Mouse (Mus musculus) urinary bladder, adult 2 months (tissue): ENCODE measurements around the gene Ino80d. TPM values are rescaled to one million over a fixed set of nuclear protein-coding genes. Genes with fewer than 3 reads are reported as not detected.

Source experiments
- DNase-seq: peaks from one replicate; pipeline ENCODE4 v3.0.0; 2022; ENCODE audit warnings: low spot score
- polyA plus RNA-seq: library from polyadenylated mRNA; depleted of rRNA; stranded (reverse); fragments of >200 nt; gene quantifications from 2 replicates; pipeline ENCODE4 v1.2.3, GENCODE M21; 2012

The Ino80d gene
- polyA plus RNA-seq, 1 experiment, result 7.6 TPM

DNA sequence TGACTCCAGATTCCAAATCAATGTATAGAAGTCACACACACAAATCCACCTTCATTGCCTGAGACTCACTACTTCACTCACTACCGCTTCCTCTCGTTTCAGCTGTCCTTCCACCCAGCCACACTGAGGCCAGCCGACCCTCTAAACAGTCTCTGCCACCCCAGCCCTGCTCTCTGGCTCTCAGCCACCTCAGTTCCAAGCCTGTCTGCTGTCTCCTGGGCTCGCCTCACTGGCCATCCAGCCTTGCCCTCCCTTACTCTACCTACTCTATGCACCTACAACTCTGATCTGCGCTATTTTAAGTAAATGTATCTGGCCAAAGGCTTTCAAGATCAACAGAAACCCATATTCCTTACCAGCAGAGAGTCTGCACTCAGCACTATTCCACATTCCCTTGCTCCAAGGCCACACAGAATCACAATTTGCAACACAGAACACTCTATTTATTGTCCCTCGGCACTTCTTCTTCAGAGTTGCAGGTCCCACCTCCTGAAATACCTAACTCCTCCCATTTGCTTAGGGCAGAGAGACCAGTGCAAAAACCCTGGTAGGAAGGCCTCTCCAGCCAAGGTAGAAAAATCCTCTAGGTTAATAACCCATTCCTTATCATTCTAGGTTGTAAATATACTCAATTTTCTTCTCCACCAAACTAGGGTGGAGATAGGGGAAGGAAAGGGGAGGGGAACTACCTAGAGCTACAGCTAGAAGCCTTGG, 6.7 kb downstream of the Ino80d start:
- DNase-seq, result no peak

DNA sequence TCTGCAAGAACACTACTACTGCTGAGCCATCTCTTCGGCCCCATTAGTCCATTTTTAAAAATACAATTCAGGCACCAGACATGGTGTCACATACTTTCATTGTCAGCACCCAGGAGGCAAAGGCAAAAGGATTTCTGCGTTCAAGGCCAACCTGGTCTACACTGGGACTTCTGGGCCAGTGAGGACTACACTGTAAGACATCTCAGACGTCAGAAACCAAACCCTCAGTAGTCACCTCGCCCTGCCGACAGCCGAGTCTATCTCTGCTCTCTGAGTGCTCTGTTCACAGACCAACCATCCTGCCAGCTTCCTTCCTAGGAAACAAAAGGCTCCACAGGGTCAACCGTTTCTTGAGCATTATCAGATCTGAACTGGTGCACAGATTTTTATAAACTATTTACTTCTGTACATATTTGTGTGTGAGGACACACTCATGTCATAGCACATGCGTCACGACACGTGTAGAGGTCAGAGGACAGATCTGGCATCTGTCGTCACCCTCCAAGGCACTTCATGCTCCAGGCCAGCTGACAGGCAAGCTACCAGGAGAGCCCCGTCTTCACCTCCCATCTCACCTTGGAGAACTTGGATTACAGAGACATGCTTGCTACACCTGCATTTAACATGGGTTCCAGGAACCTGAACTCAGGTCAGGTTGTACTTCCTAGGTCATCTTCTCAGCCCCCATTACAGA, 11.6 kb downstream of the Ino80d start:
- no peak for DNase-seq

DNA sequence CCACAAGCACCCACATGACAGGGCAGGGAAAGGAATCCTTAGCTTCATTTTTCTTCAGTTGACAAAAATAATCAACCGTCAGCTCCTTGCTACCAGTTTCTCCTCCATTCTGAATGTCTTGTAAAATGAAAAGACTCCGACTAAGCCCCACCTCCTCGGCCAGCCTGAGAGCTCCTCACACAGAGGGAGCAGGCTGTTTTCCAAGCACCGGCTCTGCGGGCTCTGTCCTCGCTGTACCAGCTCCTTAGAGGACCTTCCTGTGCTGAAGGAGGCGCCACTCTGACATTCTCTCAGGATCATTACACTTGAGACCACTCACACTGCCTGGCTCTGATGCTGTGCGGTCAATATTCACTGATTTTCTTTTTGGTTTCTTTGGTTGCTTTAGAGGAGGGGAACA, 14.3 kb downstream of the Ino80d start:
- DNase-seq, result no peak

DNA sequence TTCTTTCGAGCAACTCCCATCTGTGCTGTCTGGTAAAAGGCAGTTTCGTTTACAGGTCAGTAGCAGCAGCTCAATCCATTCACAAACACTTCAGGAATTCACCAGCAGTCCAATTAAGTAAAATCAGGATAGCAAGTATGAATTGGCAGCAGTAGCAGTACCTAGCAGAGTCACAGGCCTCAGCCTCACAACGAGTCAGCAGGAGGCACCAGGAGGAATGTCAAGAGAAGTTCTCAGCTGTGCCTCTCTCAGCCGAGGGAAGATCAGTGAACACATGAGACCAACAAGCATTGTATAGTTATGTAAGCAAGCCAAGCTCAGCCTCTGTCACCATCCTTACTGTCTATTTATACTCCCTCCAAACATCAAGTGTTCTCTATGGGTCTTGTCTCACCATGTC, 15.6 kb downstream of the Ino80d start:
- no peak for DNase-seq

DNA sequence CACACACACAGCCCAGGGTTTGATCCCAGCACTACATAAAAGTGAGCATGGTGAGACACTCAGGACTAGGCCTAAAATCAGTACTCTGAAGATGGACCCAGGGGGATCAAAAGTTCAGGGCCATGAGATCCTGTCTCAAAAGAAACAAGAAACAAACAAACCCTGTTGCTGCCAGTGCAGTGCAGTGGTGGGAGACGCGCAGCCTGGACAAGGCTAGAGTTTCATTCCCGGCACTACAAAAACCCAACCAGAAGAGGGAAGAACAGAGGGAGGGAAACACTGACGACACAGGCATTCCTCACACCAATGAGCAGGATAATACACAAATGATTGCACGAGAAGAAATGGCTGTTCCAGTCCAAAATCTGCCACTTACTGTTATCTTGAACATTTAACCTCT, 18.4 kb downstream of the Ino80d start:
- no peak for DNase-seq

DNA sequence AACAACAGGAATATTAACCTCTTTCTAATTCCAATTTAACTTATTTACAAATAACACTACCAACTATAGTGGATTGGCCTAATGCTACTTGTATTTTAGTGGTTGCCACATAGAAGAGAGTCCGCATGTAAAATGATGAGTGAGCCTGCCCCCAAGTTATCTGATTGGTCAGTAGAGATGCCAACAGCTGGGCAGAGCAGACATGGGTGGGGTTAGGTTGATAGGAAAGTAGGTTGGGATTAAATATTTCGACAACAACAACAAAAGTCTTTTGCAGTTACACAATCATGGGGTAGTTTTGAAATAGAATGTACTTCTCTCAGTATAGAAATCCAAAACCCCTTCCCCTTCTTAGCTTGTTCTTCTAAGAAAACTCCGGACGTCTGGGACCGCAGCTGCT, 24.7 kb downstream of the Ino80d start:
- DNase-seq, result no peak

DNA sequence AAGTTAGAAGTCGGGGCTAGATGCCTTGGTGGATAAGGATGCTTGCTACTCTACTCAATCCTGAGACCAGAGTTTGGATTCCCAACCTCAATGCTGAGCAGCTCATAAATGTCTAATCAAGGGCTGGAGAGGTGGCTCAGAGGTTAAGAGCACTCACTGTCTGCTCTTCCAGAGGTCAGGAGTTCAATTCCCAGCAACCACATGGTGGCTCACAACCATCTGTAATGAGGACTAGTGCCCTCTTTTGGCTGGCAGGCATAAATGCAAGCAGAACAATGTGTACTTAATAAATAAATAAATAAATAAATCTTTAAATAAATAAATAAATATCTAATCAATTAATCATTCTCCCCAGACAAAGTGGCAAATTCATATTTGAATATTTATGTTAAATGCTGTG, 25.9 kb downstream of the Ino80d start:
- DNase-seq, result no peak

DNA sequence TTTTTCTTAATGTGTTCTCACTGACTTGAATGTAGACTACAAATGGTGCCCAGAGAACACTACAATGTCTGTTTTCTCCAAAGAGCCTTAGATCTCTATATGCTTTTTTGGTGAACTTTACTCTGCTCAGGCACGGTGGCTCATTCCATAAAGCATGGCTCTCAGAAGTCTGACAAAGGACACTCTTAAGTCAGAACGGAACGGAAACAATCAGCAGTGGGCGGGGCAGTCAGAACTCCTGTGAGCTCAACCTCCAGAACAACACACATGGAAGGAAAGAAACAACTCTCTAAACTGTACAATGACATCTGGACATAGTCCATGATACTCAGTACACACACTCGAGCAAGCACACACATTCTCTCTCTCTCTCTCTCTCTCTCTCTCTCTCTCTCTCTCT, 34.2 kb downstream of the Ino80d start:
- DNase-seq, result no peak

DNA sequence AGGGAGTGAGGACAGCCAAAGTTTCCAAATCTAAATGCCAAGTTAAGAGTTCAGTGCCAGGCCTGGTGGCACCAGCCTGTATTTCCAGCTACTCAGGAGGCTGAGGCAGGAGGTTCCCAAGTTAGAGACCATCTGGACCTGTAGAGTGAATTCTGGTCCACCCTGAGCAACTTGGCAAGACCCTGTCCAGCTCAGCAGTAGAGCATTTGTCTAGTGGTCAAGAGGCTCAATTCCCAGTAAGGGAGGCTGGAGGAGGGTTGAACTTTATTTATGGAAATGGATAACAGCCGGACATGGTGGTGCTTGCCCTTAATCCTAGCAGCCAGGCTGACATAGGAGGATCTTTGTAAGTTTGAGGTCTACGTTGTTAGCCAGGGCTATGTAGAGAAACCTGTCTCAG, 38.1 kb downstream of the Ino80d start:
- DNase-seq, result no peak

DNA sequence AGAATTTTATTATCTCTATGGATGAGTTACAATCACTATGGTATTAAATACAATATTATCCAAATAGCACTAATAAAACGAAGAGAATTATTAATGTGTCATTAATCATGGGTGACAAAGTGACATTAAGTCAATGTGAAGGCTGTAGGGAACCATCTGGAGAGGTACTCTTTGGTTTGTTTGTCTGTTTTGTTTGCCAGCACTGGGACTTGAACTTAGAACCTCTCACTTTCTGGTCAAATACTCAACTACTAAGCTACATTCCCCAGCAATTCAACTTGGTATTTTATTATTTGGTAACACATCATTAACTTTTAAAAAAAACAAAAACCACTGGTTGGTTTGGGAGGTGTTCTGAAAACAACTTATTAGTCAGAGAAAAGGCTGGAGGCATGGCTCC, 43.1 kb downstream of the Ino80d start:
- no peak for DNase-seq

DNA sequence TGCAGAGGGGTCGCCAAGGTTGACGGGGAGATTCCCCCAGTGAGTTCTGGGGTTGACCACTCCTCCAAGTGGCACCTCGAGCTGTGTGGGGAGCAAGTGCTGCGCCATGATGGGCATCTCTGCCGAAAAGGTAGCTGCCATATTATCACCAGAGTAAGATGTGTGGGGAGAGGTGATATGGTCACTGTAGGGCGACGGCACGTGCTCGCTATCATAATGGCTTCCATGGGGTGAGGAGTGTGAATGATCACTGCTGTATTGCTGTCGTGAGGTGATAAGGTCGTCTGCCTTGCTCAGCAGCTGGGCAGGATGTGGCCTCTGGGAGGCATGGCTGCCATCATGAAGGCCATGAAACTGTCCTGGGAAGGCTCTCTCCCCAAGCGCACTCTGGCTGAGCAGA, 56.1 kb downstream of the Ino80d start:
- no peak for DNase-seq

DNA sequence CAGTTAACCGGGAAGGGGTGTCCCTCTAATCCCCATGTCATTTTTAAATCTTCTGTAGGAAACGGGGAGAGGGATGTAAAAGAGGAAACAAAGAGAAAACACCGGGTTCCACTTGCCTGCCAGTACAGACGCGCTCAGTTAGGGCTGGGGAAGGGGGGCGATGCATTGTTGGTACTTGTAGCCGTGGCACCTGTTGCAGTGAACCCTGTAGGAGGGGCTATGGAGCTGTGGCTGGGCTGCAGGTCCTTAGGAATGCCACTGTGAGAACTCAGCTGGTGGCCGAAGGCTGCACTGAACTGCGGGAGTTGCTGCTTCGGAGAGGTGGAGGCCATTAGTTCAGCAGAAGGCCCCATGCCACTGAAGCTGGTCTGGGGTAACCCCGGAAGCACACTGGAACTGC, 56.6 kb downstream of the Ino80d start:
- DNase-seq, result no peak

DNA sequence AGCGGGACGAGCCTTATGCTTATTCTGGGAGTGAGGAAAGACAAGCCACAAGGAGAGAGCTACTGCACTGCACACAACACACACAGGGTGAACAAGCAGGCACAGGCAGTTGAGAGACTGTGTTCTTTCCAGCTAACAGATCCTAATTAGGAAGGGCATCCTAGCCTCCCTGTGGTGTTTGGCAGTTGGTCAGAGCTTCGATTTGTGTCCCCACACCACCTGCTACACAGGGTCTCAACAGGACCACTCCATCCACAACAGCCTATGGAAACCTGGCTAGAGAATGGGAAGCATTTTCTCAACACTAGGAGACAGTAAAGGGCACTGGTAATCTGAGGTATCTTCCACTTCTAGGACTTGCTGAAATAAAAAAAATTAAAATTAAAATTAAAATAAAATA, 57.1 kb downstream of the Ino80d start:
- DNase-seq, result no peak

DNA sequence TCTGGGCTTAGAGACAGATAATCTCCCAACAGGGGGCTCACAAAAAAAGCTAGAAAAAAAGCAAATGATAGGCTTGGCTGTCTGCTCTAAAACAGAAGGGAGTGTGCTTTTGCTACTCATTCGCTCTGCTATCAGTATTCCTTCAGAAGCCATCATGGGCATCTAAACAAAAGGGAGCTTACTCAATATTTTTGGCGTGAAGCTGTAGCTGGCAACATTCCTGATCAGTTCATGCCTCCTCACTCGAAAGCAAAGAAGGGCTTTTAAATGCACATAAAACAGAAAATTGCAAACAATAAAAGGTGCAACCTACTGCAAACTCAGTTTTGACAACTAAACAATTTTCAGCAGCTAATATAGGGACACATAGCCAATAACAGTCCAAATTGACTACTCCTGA, 59.1 kb downstream of the Ino80d start:
- no peak for DNase-seq

DNA sequence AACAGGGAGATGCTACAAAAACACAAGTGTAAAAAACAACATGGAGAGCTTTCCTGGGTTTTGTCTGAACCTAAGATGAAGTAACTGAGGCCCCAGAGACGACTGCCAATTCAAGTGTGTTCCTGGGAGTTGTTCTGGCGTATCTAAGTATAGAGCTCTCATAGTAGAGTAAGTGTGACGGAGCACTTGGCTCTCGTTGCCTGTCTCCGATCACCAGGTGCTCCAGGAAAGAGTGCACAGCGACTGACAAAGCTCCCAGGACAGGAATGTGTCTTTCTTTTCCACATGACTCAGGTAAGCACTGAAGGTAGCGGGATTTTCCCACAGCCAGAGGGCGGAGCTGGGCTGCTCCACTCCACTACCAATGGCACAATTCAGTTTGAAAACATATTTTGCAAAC, 63.6 kb downstream of the Ino80d start:
- no peak for DNase-seq

DNA sequence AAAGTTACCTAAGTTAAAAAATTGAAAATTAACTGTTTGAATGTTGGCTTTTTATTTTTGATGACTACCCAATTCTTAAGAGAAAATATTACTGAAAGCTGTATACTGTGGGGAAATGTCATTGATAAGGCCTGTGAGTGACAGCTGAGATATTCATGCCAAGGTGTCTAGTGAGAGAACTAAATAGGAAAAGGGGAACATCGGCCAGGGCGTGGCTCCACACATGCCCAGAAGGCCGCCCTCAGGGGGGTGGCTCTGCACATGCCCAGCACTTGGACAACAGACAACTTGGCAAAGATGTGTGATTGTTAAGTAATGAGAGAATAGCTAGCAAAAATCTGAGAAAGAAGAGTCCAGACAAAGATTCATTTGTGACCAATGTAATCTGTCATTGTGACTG, 64.5 kb downstream of the Ino80d start:
- DNase-seq, result no peak

DNA sequence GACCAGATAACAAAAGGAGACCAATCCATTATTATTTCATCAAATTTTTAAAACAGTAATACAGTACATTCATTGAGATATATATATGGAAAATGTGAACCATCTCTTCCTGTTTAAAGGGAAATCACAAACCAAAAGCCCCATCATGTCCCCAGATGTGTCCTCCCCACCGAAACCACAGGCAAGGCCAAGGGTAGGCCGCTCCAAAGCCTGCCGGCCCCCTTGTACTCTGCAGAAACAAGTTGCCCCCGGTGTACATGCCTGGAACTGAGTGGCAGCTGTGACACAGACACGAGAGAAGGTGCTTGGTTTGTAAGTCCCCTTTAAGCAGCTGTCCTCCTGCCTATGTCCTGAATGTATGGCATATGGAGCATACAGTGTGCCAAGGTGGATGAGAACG, 66.5 kb downstream of the Ino80d start:
- DNase-seq, result no peak

DNA sequence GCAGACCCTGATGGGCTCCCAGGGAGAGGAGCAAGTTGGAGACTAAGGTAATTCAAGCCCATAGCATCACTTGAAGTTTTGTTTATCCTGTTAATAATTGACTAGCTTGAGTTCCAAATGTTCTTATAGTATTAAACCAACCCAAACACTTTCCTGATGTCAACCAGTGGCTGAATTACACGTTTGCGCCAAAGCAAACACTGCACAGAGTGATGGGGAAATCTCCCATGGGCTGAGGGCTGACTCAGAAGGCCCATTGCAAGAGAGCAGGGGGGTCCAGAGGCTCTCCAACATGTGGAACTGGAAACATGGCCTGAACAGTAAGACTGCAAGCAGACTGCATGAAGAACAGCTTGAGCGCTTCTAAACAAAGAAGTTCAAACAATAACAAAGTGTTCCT, 81.5 kb downstream of the Ino80d start:
- no peak for DNase-seq

DNA sequence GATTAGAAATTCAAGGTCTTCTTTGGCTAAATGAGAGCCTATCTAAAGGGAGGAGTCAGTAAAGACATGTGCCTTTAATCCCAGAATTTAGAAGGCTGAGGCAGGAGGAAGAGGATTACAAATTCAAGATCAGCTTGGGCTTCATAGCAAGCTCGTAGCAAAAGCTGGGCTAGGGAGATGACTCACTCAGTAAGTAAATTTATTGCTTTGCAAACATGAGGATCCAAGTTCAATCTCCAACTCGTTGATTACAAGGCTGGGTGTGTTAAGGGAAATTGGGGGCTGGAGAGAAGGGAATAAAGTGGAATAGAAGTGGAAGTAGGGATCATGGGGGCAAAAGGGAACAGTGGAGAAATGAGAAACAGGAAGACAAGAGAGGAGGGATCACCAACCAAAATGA, 94.6 kb downstream of the Ino80d start:
- no peak for DNase-seq

DNA sequence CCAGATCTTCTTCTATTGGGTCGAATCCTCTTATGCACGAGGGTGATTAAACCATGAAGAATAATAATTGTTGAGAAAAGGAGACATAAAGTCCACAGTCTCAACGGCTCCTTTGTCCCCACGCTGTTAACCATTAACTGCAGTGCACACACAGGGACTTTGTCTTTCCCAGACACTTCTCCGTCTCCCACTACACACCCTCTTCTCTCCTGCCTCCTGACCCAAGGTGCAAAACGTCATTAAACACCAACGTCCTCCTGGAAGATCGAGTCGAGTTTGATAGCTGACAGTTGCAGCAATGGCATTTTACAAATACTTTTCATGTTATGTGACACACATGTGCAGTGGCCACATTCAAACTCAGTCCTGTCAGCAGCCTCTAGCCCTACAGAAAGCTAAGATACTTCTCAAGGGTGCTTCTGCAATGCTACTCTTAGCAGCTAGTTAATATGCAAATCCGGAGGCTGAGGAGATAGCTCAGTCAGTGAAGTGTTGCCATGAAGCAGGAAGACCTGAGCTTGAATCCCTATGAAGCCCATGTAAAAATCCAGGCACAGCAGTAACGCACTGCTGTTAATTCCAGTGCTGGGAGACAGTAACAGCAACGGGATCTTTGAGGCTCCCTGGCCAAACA, 109.3 kb downstream of the Ino80d start:
- DNase-seq, result no peak

DNA sequence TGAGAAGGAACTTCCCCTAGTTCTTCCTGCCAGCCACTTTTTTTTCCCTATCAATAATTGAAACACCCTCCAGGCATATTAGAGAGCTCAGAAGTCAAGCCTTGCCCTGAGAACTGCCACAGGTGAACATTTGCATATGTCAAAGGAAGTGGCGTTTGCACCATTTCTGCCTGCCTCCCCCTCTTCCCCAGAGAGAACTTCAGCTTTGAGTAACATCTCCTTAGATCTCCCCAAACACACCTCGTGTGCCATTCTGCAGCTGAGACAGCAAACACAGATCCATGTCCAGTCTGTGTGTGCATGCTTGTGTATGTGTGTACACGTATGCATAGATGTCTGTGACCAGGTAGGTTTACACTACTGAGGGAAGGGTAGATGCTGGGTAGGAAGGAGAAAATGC, 112.6 kb downstream of the Ino80d start:
- no peak for DNase-seq

DNA sequence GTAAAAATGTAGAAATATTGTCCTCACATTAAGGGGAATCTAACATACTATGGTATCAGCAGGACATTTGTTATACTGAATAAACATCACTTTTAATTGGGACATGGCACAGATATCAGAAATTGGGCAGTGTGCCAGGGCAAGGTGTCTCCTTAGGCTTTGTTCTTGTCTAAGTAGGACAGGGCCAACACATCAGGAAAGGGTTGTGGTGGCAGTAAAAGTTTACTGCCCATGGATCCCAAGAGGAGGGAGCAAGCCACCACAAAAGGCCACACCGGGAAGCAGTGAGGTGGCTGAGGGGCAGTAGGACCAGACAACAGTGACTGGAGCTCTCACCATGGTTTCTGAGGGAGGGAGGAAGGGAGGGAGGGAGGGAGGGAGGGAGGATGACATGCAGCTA, 121.1 kb downstream of the Ino80d start:
- DNase-seq, result no peak

DNA sequence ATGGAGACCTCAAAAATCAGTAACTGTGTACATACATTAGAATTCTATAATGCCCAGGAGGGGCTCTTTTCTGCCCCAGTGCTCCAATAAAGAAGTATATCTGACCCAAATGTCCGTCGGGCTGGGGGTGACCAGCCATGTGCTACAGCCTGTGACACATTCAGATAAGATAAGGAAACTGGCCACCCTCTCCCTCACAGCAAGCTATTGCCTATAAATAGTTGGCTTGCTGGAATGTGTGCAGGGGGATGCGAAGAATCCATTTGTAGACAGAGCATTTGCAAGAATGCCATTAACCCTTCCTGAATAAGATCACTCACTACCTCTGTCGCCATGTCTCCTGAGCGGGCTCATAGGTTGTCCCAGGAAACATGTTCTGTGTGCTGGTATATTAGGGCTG, 121.8 kb downstream of the Ino80d start:
- DNase-seq, result no peak
